Mouse (Mus musculus) kidney, adult 8-10 months (tissue): ENCODE measurements around the gene Oprl1.

Source experiments
- DNase-seq, 2 experiments: peaks; one replicate each; pipeline ENCODE4 v3.0.0; 2022

Oprl1 gene

GRCm38 (mm10) chr2:181693339-181694280, 21.2 kb upstream of the Oprl1 start, which contains the start of gene Rgs19:
Gene Rgs19, minus strand, starts transcription at chr2:181693977.
- peak; percentile 62 to 64 for DNase-seq

GRCm38 (mm10) chr2:181694581-181694980, 20.2 kb upstream of the Oprl1 start:
- no peak for DNase-seq

GRCm38 (mm10) chr2:181695776-181696175, 19.0 kb upstream of the Oprl1 start:
- DNase-seq = no peak

- DNase-seq = no peak
Measured at GRCm38 (mm10) chr2:181696801-181697420, 17.9 kb upstream of the Oprl1 start.

GRCm38 (mm10) chr2:181698241-181698640, 16.6 kb upstream of the Oprl1 start, which contains the start of gene Lkaaear1:
Gene Lkaaear1, minus strand, starts transcription at chr2:181698442.
- no peak for DNase-seq

GRCm38 (mm10) chr2:181706668-181707067, 8.1 kb upstream of the Oprl1 start:
- DNase-seq = no peak

GRCm38 (mm10) chr2:181713749-181714148, 1.1 kb upstream of the Oprl1 start:
- DNase-seq = no peak

GRCm38 (mm10) chr2:181715382-181715781, 566 bp downstream of the Oprl1 start:
- DNase-seq = no peak

- DNase-seq = no peak
Measured at GRCm38 (mm10) chr2:181716991-181717390, 2.2 kb downstream of the Oprl1 start.

GRCm38 (mm10) chr2:181720061-181720460, 5.2 kb downstream of the Oprl1 start:
- no peak for DNase-seq

GRCm38 (mm10) chr2:181721200-181721599, 6.4 kb downstream of the Oprl1 start:
- DNase-seq = no peak

GRCm38 (mm10) chr2:181722213-181722612, 7.4 kb downstream of the Oprl1 start:
- peak; percentile 5 to 25 for DNase-seq

- DNase-seq = no peak
Measured at GRCm38 (mm10) chr2:181727659-181728262, 12.9 kb downstream of the Oprl1 start.

- no peak for DNase-seq
Measured at GRCm38 (mm10) chr2:181730051-181730450, 15.2 kb downstream of the Oprl1 start.

- DNase-seq = no peak
Measured at GRCm38 (mm10) chr2:181752626-181753025, 37.8 kb downstream of the Oprl1 start.

GRCm38 (mm10) chr2:181758147-181758725, 43.4 kb downstream of the Oprl1 start:
- DNase-seq = no peak

- DNase-seq = no peak
Measured at GRCm38 (mm10) chr2:181759041-181759440, 44.2 kb downstream of the Oprl1 start.

- DNase-seq = no peak
Measured at GRCm38 (mm10) chr2:181763006-181763830, 48.4 kb downstream of the Oprl1 start, which contains the start of gene Myt1. Gene Myt1, plus strand, starts transcription at chr2:181763332.

GRCm38 (mm10) chr2:181763886-181764527, 49.2 kb downstream of the Oprl1 start:
- no peak for DNase-seq

- peak; percentile 8 to 46 for DNase-seq
Measured at GRCm38 (mm10) chr2:181764600-181764999, 49.8 kb downstream of the Oprl1 start.

GRCm38 (mm10) chr2:181765251-181765650, 50.4 kb downstream of the Oprl1 start:
- DNase-seq = no peak
